Mouse (Mus musculus): ENCODE results near the gene Gm10696.
"Not testable (repeated sequence)": the region's sequence is repeated elsewhere in the genome, so short reads cannot be mapped to it uniquely, and the experiment has no call there.

Gene Gm10696

DNA sequence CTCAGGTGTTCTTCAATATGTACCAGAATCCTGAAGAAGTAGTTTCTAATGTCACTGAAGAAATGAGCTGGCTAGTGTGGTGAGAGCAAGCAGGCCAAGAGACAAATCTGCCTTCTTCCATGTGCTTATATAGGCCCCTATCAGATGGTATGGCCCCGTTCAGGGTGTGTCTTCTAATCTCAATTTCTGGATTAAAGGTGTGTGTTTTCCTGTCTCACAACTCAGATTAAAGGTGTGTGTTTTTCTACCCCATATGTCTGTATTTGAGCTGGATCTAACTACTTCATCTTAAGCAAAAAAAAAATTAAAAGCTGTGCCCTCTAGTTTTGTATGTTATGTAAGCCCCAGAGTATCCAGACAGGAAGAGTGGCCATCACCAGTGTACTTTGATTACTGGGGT lies at the start of gene Gm10696:
TSS of gene Gm10696 (minus strand) at position 101 of the 400 bp plus-strand sequence.
- not testable (repeated sequence) for DNase-seq (ENCODE audit: low spot score)

DNA sequence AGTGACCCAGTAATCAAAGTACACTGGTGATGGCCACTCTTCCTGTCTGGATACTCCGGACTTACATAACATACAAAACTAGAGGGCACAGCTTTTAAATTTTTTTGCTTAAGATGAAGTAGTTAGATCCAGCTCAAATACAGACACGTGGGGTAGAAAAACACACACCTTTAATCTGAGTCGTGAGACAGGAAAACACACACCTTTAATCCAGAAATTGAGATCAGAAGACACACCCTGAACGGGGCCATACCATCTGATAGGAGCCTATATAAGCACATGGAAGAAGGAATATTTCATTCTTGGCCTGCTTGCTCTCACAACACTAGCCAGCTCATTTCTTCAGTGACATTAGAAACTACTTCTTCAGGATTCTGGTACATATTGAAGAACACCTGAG lies 18.4 kb upstream of the Gm10696 start, which contains the start of gene Gm5286:
TSS of gene Gm5286 (plus strand) at position 301 of the 400 bp plus-strand sequence.
- DNase-seq (ENCODE audit: low spot score) = not testable (repeated sequence)

DNA sequence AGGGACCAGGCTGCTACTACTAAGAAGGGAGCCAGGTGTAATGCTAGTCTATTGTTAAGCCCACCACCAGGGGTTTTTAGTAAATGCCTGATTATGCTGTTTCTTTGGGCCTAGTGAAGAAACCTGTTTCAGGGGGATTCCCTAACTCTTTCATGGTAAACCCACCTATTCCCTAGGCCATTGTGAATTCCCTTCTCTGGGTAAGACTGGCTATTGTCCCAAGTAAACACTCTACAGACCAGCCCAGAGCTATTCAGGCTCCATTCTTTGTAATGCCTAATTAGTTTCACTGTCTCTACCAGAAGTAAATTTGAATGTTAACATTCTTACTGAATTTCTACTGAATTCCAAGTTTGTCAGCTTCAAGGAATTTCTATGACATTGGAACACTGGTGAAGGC lies 10.6 kb downstream of the Gm10696 start:
- DNase-seq (ENCODE audit: low spot score) = not testable (repeated sequence)
